Mouse (Mus musculus): ENCODE results near the gene Rab33b. TPM values are rescaled to one million over a fixed set of nuclear protein-coding genes. Genes with fewer than 3 reads are reported as not detected.

Gene Rab33b
- polyA plus RNA-seq, 1 experiment from 2014 or later = 20.4 TPM

DNA sequence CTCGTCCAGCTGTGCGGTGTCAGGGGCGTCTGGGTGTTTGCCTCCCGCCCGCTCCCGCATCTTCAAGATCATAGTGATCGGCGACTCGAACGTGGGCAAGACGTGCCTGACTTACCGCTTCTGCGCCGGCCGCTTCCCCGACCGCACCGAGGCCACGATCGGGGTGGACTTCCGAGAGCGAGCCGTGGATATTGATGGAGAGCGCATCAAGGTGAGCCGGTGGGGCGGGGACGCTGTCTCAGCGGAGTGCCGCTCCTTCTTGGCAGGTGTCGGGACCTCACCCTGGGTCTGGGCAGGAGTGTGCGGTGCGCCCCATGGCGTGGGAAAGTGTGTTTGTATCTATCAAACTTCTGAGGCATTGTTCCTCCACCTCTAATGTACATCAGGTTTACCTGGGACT lies 650 bp downstream of the Rab33b start:
- peaks cover 18% of the 10 kb centered on the region for H3K4me1 ChIP-seq (ENCODE audit: control insufficient read depth, insufficient read depth, low read length)
- peak overlapping the region; percentile 57 for H3K4me3 ChIP-seq (ENCODE audit: low read depth, low read length)
- H3K27me3 ChIP-seq (replicated peaks; ENCODE audit: control insufficient read depth, insufficient read depth, low read length) = no peaks in the 10 kb centered on the region
- H3K9ac ChIP-seq (ENCODE audit: low read length) = peak overlapping the region; percentile 85
- H3K27ac ChIP-seq (ENCODE audit: low read depth, low read length) = peak overlapping the region; percentile 94
- ATAC-seq = no peak; the same call in 1 of the 2 replicates
- peak; percentile 14 for DNase-seq (ENCODE audit: low spot score)
- H3K36me3 ChIP-seq (ENCODE audit: control insufficient read depth, insufficient read depth, low read length) = no peaks in the 10 kb centered on the region
- under 1% methylated on average over 33 of the region's 33 CpGs for WGBS
- H3K9me3 ChIP-seq (replicated peaks; ENCODE audit: control insufficient read depth, low read length) = no peaks in the 10 kb centered on the region
- H3K4me2 ChIP-seq (ENCODE audit: low read length) = peak overlapping the region; percentile 90

DNA sequence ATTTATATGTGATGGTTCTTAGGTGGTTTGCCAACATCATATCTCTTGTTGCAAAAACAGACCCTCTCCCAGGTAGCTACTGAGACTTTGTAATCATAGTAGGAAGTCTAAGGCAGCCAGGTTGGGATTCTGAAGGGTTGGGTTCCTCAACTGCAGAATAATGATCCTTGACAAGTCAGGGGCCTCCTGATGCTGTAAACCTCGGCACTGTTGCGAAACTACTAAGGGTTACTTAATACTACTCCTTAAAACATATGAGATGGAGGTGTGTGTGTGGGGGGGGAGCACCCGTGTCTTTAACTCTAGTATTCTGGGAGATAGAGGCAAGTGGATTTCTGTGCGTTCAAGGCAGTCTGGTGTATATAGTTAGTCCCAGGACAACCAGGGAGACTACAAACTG lies 1.6 kb downstream of the Rab33b start:
- Histone ChIP-seq H3K4me2 (ENCODE audit: low read length) (peak overlapping the region; percentile 90), H3K4me1 (ENCODE audit: control insufficient read depth, insufficient read depth, low read length) (peaks cover 18% of the 10 kb centered on the region), H3K27ac (ENCODE audit: low read depth, low read length) (no peak overlapping the region), H3K36me3 (ENCODE audit: control insufficient read depth, insufficient read depth, low read length) (no peaks in the 10 kb centered on the region), H3K4me3 (ENCODE audit: low read depth, low read length) (peak overlapping the region; percentile 57; the same call in 1 of the 2 replicates), H3K9me3 (replicated peaks; ENCODE audit: control insufficient read depth, low read length) (no peaks in the 10 kb centered on the region), H3K27me3 (replicated peaks; ENCODE audit: control insufficient read depth, insufficient read depth, low read length) (no peaks in the 10 kb centered on the region), H3K9ac (ENCODE audit: low read length) (peak overlapping the region; percentile 85; the same call in 1 of the 2 replicates)
- DNase-seq (ENCODE audit: low spot score) (no peak), ATAC-seq (no peak)
- WGBS = 76% methylated on average over 4 of the region's 4 CpGs

DNA sequence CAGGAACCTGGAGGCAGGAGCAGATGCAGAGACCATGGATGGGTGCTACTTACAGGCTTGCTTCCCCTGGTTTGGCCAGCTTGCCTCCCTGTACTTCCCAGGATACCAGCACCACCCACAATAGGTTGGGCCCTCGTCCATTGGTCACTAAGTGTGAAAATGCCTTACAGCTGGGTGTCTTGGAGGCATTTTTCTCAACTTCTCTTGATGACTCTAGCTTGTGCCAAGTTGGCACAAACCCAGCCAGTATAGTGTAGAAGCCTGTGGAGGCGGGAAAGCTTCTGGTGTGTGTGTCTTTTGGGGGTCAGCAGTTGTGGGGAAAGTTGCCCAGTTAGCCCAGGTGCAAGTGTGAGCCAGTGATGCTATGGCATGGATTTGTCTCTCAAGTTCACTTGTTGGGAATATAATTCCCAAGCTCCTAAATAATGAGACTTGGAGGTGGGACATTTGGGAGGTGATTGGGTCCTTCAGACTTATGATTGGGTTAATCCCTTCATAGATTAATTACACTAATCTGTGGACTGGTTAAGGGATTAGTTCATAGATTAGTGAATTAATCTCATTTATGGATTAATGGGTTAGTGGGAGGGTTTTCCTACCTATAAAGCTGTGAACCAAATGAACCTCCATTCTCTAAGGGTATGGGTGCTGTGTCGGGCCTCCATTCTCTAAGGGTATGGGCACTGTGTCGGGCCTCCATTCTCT lies 2.9 kb downstream of the Rab33b start:
- DNase-seq (ENCODE audit: low spot score) (peak; percentile 12), ATAC-seq (no peak)
- Histone ChIP-seq H3K27me3 (replicated peaks; ENCODE audit: control insufficient read depth, insufficient read depth, low read length) (no peaks in the 10 kb centered on the region), H3K9me3 (replicated peaks; ENCODE audit: control insufficient read depth, low read length) (no peaks in the 10 kb centered on the region), H3K27ac (ENCODE audit: low read depth, low read length) (no peak overlapping the region), H3K4me2 (ENCODE audit: low read length) (no peak overlapping the region), H3K36me3 (ENCODE audit: control insufficient read depth, insufficient read depth, low read length) (no peaks in the 10 kb centered on the region), H3K9ac (ENCODE audit: low read length) (no peak overlapping the region), H3K4me3 (ENCODE audit: low read depth, low read length) (no peak overlapping the region), H3K4me1 (ENCODE audit: control insufficient read depth, insufficient read depth, low read length) (peaks cover 18% of the 10 kb centered on the region)
- WGBS = 82% methylated on average over 4 of the region's 4 CpGs

DNA sequence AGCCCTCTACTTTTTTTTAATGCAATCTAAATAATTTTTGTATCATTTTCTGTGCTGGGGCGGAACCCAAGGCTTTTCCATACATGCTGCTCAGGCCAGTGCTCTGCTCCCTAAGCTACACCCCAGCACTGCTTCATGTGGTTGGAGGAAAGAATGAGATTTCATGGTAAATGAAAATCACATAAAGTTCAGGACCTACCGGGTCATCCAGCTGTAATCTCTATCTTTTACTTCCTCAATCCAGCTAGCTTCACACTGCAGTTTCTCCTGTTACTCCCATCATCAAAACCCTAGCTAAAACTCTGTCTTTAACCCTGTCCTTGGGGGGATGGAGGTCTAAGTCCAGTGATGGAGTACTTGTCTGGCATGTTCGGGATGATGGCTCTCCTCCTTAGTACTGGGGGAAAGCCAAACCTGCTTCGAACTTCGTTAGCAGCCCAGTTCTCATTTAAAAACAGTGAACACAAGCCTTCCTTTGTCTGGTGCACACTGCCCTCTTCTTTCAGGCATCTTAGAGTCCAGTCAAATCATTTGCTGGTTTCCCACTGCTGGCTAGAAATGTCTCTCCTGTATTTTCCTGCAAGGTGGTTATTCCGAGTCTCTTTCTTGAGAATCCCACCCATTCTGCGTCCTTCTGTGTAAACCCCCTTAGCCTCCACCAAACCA lies 6.5 kb downstream of the Rab33b start:
- Histone ChIP-seq H3K4me2 (ENCODE audit: low read length) (no peak overlapping the region), H3K4me1 (ENCODE audit: control insufficient read depth, insufficient read depth, low read length) (peaks cover 4% of the 10 kb centered on the region), H3K27ac (ENCODE audit: low read depth, low read length) (no peak overlapping the region), H3K36me3 (ENCODE audit: control insufficient read depth, insufficient read depth, low read length) (peaks cover 18% of the 10 kb centered on the region), H3K9ac (ENCODE audit: low read length) (no peak overlapping the region), H3K4me3 (ENCODE audit: low read depth, low read length) (no peak overlapping the region), H3K9me3 (replicated peaks; ENCODE audit: control insufficient read depth, low read length) (no peaks in the 10 kb centered on the region), H3K27me3 (replicated peaks; ENCODE audit: control insufficient read depth, insufficient read depth, low read length) (no peaks in the 10 kb centered on the region)
- 52% methylated on average over 7 of the region's 7 CpGs for WGBS
- no peak for ATAC-seq
- peak; percentile 24 for DNase-seq (ENCODE audit: low spot score)

DNA sequence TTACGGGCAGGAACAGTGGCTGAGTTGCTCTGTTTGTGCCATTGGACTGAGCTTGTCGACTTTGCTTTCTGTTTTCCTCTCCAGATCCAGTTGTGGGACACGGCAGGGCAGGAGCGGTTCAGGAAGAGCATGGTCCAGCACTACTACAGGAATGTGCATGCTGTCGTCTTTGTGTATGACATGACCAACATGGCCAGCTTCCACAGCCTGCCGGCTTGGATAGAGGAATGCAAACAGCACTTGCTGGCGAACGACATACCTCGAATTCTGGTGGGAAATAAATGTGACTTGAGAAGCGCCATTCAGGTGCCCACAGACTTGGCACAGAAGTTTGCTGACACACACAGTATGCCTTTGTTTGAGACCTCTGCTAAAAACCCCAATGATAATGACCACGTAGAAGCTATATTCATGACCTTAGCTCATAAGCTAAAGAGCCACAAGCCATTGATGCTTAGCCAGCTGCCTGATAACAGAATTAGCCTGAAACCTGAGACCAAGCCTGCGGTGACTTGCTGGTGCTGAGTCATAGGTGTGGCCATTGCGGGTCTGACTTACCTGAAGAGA lies 9.6 kb downstream of the Rab33b start:
- Histone ChIP-seq H3K4me2 (ENCODE audit: low read length) (no peak overlapping the region), H3K4me3 (ENCODE audit: low read depth, low read length) (no peak overlapping the region), H3K36me3 (ENCODE audit: control insufficient read depth, insufficient read depth, low read length) (peaks cover 21% of the 10 kb centered on the region), H3K4me1 (ENCODE audit: control insufficient read depth, insufficient read depth, low read length) (no peaks in the 10 kb centered on the region), H3K27me3 (replicated peaks; ENCODE audit: control insufficient read depth, insufficient read depth, low read length) (no peaks in the 10 kb centered on the region), H3K9ac (ENCODE audit: low read length) (no peak overlapping the region), H3K9me3 (replicated peaks; ENCODE audit: control insufficient read depth, low read length) (no peaks in the 10 kb centered on the region), H3K27ac (ENCODE audit: low read depth, low read length) (no peak overlapping the region)
- WGBS = 91% methylated on average over 13 of the region's 13 CpGs
- DNase-seq (ENCODE audit: low spot score) (no peak), ATAC-seq (no peak)

DNA sequence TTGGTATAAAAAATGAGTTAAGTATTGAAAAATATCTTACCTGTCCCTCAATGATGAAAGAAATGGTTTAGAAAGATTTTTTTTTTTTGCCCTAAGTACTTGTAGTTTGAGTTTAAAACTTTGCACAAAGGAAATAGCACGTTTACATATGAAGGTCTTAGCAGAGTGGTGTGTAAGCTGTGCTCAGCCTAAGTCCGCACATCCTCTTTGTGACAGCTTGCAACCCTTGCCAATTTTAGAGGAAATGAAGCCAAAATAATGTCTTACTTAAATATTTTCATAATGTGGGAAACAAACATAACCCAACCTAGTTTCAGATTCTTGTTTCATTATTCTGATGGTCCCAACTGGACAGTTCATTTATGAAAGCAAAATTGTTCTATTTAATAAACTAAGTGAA lies 10.7 kb downstream of the Rab33b start:
- H3K4me2 ChIP-seq (ENCODE audit: low read length) = no peak overlapping the region
- H3K36me3 ChIP-seq (ENCODE audit: control insufficient read depth, insufficient read depth, low read length) = peaks cover 21% of the 10 kb centered on the region
- no peak overlapping the region for H3K27ac ChIP-seq (ENCODE audit: low read depth, low read length)
- no peak overlapping the region for H3K9ac ChIP-seq (ENCODE audit: low read length)
- H3K9me3 ChIP-seq (replicated peaks; ENCODE audit: control insufficient read depth, low read length) = no peaks in the 10 kb centered on the region
- WGBS = 82% methylated on average over 2 of the region's 2 CpGs
- ATAC-seq (no peak), DNase-seq (ENCODE audit: low spot score) (no peak)
- H3K27me3 ChIP-seq (replicated peaks; ENCODE audit: control insufficient read depth, insufficient read depth, low read length) = no peaks in the 10 kb centered on the region
- no peaks in the 10 kb centered on the region for H3K4me1 ChIP-seq (ENCODE audit: control insufficient read depth, insufficient read depth, low read length)
- H3K4me3 ChIP-seq (ENCODE audit: low read depth, low read length) = no peak overlapping the region

DNA sequence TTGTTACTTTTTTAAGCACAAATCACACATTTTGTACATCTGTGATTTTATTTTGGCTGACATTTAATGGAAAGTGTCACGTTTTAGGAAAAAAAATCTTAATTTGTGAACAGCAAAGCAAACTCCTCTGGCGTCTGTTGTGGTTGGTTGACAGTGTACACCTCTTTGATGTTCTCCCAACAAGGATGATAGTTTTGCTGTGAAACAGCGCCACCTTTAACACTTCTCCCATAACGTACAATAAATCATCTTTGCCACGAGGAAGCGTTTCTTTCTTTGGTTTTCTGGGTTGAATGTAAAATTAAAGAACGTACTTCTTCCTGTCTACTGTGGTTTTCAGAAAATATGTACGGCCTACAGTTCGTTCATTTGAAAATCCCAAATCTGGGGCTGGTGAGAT lies 11.9 kb downstream of the Rab33b start:
- H3K27ac ChIP-seq (ENCODE audit: low read depth, low read length) = no peak overlapping the region
- DNase-seq (ENCODE audit: low spot score) = no peak
- no peak overlapping the region for H3K4me3 ChIP-seq (ENCODE audit: low read depth, low read length)
- H3K4me2 ChIP-seq (ENCODE audit: low read length) = no peak overlapping the region
- no peaks in the 10 kb centered on the region for H3K9me3 ChIP-seq (replicated peaks; ENCODE audit: control insufficient read depth, low read length)
- H3K9ac ChIP-seq (ENCODE audit: low read length) = no peak overlapping the region
- no peaks in the 10 kb centered on the region for H3K4me1 ChIP-seq (ENCODE audit: control insufficient read depth, insufficient read depth, low read length)
- peaks cover 21% of the 10 kb centered on the region for H3K36me3 ChIP-seq (ENCODE audit: control insufficient read depth, insufficient read depth, low read length)
- WGBS = 93% methylated on average over 9 of the region's 9 CpGs
- no peaks in the 10 kb centered on the region for H3K27me3 ChIP-seq (replicated peaks; ENCODE audit: control insufficient read depth, insufficient read depth, low read length)
- ATAC-seq = no peak

DNA sequence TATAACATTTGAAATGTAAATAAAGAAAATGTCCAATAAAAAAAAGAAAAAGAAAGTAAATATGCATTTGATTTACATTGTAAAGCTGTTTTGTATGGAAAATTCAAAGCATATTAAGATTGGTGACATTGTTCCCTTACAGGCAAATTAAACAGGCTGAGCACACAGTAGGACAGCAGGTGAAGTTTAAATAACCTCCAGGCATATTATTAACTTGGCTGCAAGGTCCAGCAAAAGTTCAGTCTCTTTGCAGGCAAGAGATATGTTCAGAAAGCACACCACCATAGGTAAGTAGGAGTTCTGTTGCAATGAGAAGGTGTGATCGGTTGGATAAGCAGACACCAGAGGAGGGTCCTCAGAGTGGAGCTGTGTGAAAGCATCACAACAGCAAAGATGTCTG lies 14.3 kb downstream of the Rab33b start:
- no peak overlapping the region for H3K9ac ChIP-seq (ENCODE audit: low read length)
- peaks cover 21% of the 10 kb centered on the region for H3K36me3 ChIP-seq (ENCODE audit: control insufficient read depth, insufficient read depth, low read length)
- H3K27ac ChIP-seq (ENCODE audit: low read depth, low read length) = no peak overlapping the region
- ATAC-seq (no peak), DNase-seq (ENCODE audit: low spot score) (no peak)
- H3K9me3 ChIP-seq (replicated peaks; ENCODE audit: control insufficient read depth, low read length) = no peaks in the 10 kb centered on the region
- H3K4me1 ChIP-seq (ENCODE audit: control insufficient read depth, insufficient read depth, low read length) = no peaks in the 10 kb centered on the region
- H3K27me3 ChIP-seq (replicated peaks; ENCODE audit: control insufficient read depth, insufficient read depth, low read length) = no peaks in the 10 kb centered on the region; the same call in 1 of the 2 replicates
- 95% methylated on average over 1 of the region's 1 CpGs for WGBS
- H3K4me2 ChIP-seq (ENCODE audit: low read length) = no peak overlapping the region
- no peak overlapping the region for H3K4me3 ChIP-seq (ENCODE audit: low read depth, low read length)

DNA sequence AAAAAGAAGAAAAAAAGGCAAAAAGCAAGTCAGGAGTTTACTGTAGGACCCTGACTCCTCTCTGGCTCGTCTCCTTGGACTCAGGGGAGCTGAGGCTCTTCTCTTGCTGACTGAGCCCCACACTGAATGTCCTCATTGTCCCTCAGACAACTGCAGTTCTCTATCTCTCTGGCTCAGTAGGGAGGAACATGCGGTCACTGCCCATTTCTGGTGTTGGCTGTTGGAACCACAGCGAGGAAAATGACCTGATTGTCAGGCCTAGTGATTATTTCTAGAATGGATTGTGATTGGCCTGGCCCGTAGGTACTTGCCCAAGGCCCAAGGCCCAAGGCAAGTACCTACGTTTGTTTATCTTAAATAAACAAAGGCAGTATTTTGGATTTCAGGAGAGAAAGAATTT lies 14.9 kb downstream of the Rab33b start:
- Histone ChIP-seq H3K9me3 (replicated peaks; ENCODE audit: control insufficient read depth, low read length) (no peaks in the 10 kb centered on the region), H3K27ac (ENCODE audit: low read depth, low read length) (no peak overlapping the region), H3K4me1 (ENCODE audit: control insufficient read depth, insufficient read depth, low read length) (no peaks in the 10 kb centered on the region), H3K36me3 (ENCODE audit: control insufficient read depth, insufficient read depth, low read length) (peaks cover 16% of the 10 kb centered on the region), H3K4me3 (ENCODE audit: low read depth, low read length) (no peak overlapping the region), H3K27me3 (replicated peaks; ENCODE audit: control insufficient read depth, insufficient read depth, low read length) (no peaks in the 10 kb centered on the region; the same call in 1 of the 2 replicates), H3K4me2 (ENCODE audit: low read length) (no peak overlapping the region), H3K9ac (ENCODE audit: low read length) (no peak overlapping the region)
- DNase-seq (ENCODE audit: low spot score) (no peak), ATAC-seq (no peak)
- WGBS = 82% methylated on average over 5 of the region's 5 CpGs

Data from forebrain, embryonic 14.5 days (tissue).